Mouse (Mus musculus) liver, embryonic 12.5 days (tissue): ENCODE measurements around the gene Gpr25. TPM values are rescaled to one million over a fixed set of nuclear protein-coding genes. Genes with fewer than 3 reads are reported as not detected.

Experiments
- ATAC-seq: fragments of 200-750 bp; cut with Nextera tagmentation; 2 replicates; pipeline ENCODE4 v1.8.0; 2017; ENCODE audit warnings: moderate number of reproducible peaks, mild to moderate bottlenecking, moderate library complexity
- H3K27ac ChIP-seq: fragments of 300-500 bp; sonication (generic); 2 replicates; pipeline ENCODE4 v1.5.1; 2016; ENCODE audit warnings: mild to moderate bottlenecking
- H3K27me3 ChIP-seq: fragments of 300-500 bp; sonication (generic); replicated peaks from 2 replicates; pipeline ENCODE4 v1.6.1; 2016; ENCODE audit warnings: mild to moderate bottlenecking, moderate library complexity
- H3K36me3 ChIP-seq: fragments of 300-500 bp; sonication (generic); 2 replicates; pipeline ENCODE4 v1.6.1; 2016; ENCODE audit warnings: mild to moderate bottlenecking, moderate library complexity
- H3K4me1 ChIP-seq: fragments of 300-500 bp; sonication (generic); 2 replicates; pipeline ENCODE4 v1.6.1; 2016
- H3K4me2 ChIP-seq: fragments of 300-500 bp; sonication (generic); 2 replicates; pipeline ENCODE4 v1.6.1; 2016; ENCODE audit warnings: mild to moderate bottlenecking, moderate library complexity
- H3K4me3 ChIP-seq: fragments of 300-500 bp; sonication (generic); 2 replicates; pipeline ENCODE4 v1.5.1; 2016; ENCODE audit warnings: mild to moderate bottlenecking, moderate library complexity
- H3K9ac ChIP-seq: fragments of 300-500 bp; sonication (generic); 2 replicates; pipeline ENCODE4 v1.6.1; 2016; ENCODE audit warnings: mild to moderate bottlenecking, moderate library complexity
- H3K9me3 ChIP-seq: fragments of 300-500 bp; sonication (generic); replicated peaks from 2 replicates; pipeline ENCODE4 v1.6.1; 2016; ENCODE audit warnings: mild to moderate bottlenecking, moderate library complexity
- WGBS: fragments of 180-500 bp; shearing (Covaris S2); methylation state at CpG from one replicate; pipeline ENCODE4 v1.1.7; 2016; ENCODE audit not compliant: insufficient replicate concordance; 5-methylcytosine and 5-hydroxymethylcytosine counted together
- polyA plus RNA-seq: library from polyadenylated mRNA; unstranded; fragments of >200 nt; fragmentation: Nextera tagmentation; extraction: Ambion mirVana; gene quantifications from 2 replicates; pipeline ENCODE4 v1.2.1, GENCODE M21; 2016

Gpr25 gene
- polyA plus RNA-seq, 1 experiment from 2014 or later: not detected

DNA sequence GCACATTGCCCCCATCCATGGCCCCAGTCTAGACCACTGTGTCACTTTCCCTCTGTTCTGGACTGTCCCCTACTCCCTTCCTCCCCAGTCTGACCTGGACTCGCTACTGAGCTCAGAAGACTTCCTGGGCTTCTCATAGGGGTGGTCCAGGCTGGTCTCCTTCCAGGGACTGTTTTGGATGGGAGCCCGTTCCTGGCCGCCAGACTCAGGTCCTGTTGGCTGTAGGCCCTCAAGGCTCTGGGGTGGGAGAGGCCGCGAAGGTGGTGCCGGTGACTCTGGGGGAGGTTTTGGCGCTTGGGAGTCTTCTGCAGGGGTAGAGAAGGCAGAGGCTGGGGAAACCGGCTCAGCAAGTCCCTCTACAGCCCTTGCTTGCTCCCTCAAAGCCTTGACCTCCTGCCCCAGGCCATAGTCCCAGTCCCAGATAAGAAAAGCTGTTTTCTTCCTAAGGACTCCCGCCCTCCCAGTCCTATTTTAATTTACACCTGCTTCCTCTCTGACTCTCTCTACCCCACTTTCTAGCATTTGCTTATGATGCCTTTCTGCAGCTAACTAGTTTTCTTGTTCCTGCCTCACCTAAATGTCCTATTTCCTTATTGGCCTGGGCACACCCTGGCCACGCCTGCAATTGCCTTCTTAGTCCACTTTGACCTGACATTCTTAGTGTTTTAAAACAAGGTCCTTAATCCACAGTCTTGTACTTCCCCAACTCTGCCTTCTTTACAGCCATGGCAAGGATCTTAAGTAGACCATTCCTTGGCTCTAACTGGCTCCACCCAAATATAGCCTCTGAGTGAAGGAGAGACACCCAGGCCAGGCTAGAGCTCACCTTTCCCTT, 40.4 kb downstream of the Gpr25 start:
- H3K4me1 ChIP-seq: no peaks in the 10 kb centered on the region
- H3K27me3 ChIP-seq: peaks cover 51% of the 10 kb centered on the region
- H3K36me3 ChIP-seq: no peaks in the 10 kb centered on the region
- no peaks in the 10 kb centered on the region for H3K9me3 ChIP-seq
- H3K27ac ChIP-seq: no peak overlapping the region
- no peak for ATAC-seq
- no peak overlapping the region for H3K4me3 ChIP-seq
- no peak overlapping the region for H3K4me2 ChIP-seq
- WGBS: 63% methylated on average over 10 of the region's 10 CpGs
- H3K9ac ChIP-seq: no peak overlapping the region

GRCm38 (mm10) chr1:136214304-136214703, 46.4 kb downstream of the Gpr25 start:
- no peak for ATAC-seq
- 68% methylated on average over 15 of the region's 15 CpGs for WGBS
- no peaks in the 10 kb centered on the region for H3K4me1 ChIP-seq

DNA sequence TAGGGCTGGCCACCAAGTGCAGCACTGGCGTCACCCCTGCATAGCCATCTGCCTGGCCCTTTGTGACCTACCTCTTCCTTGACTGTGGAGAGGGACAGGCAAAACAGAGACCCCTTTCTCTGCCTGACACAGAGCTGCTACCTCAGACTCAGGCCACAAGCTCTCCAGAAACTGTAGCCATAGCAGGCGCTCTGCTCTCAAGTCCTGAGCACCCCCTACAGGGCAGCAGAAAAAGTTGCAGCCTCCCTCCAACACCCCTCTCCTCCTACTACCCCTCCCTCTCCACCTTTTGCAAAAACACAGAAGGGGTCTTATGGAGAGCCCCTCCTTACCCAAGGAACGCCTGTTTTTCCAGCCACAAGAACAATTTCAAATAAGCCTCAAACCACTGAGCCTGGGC, 47.9 kb downstream of the Gpr25 start, which contains the start of gene Mroh3:
Mroh3 (minus strand) TSS at position 26 of the 400 bp plus-strand sequence.
- H3K9ac ChIP-seq: no peak within 1 kb of the TSS
- 24% methylated on average over 3 of the region's 3 CpGs for whole genome bisulfite sequencing
- H3K9me3 ChIP-seq: no peaks in the 10 kb centered on the region
- H3K4me1 ChIP-seq: no peaks in the 10 kb centered on the region
- H3K4me3 ChIP-seq: no peak within 1 kb of the TSS
- H3K27ac ChIP-seq: no peak within 1 kb of the TSS
- H3K27me3 ChIP-seq: peaks cover 16% of the 10 kb centered on the region; the same call in 1 of the 2 replicates
- no peak within 1 kb of the TSS for H3K4me2 ChIP-seq
- H3K36me3 ChIP-seq: no peaks in the 10 kb centered on the region
- ATAC-seq: no peak

More at GRCm38 (mm10) chr1:136214304-136214703, 46.4 kb downstream of the Gpr25 start:
- no peak overlapping the region for H3K27ac ChIP-seq
- peaks cover 8% of the 10 kb centered on the region; the same call in 1 of the 2 replicates for H3K27me3 ChIP-seq
- H3K36me3 ChIP-seq: no peaks in the 10 kb centered on the region
- no peak overlapping the region for H3K9ac ChIP-seq
- H3K9me3 ChIP-seq: no peaks in the 10 kb centered on the region
- no peak overlapping the region for H3K4me2 ChIP-seq
- no peak overlapping the region for H3K4me3 ChIP-seq

Other genes with a start within 250 kb of the Gpr25 start
- gene Ascl5, start 210.1 kb downstream of the Gpr25 start, polyA plus RNA-seq: not detected in 2 replicates
- 0.08 and 0.20 TPM in 2 replicates for gene Cacna1s, start 208.1 kb downstream of the Gpr25 start, polyA plus RNA-seq
- gene Kif21b, start 129.5 kb downstream of the Gpr25 start, polyA plus RNA-seq: 2.9 and 3.6 TPM in 2 replicates
- gene Mroh3, start 48.0 kb downstream of the Gpr25 start, polyA plus RNA-seq: not detected in 2 replicates
- gene Inava, start 26.6 kb downstream of the Gpr25 start, polyA plus RNA-seq: 0.67 and 1.0 TPM in 2 replicates
- 10.9 and 11.1 TPM in 2 replicates for gene Camsap2, start 85.2 kb upstream of the Gpr25 start, polyA plus RNA-seq
- 7.8 and 8.3 TPM in 2 replicates for gene Ddx59, start 154.4 kb upstream of the Gpr25 start, polyA plus RNA-seq
- 11.2 and 11.3 TPM in 2 replicates for gene Kif14, start 205.5 kb upstream of the Gpr25 start, polyA plus RNA-seq